Mouse (Mus musculus) layer of hippocampus, postnatal 14 days (tissue): ENCODE data around the gene Stard13. TPM values are rescaled to one million over a fixed set of nuclear protein-coding genes. Genes with fewer than 3 reads are reported as not detected.

Experiments used
- DNase-seq, 2 experiments: peaks; one replicate each; pipeline ENCODE4 v3.0.0; 2021 to 2022; ENCODE audit warnings: low spot score in 2 of 2, mixed read lengths in 1 of 2
- total RNA-seq, 2 experiments: library from RNA; stranded (reverse); gene quantifications; 2 replicates each; pipeline ENCODE4 v1.2.3; 2021

Gene Stard13
- total RNA-seq, 2 experiments from 2014 or later, result 13.8 to 17.1 TPM

DNA sequence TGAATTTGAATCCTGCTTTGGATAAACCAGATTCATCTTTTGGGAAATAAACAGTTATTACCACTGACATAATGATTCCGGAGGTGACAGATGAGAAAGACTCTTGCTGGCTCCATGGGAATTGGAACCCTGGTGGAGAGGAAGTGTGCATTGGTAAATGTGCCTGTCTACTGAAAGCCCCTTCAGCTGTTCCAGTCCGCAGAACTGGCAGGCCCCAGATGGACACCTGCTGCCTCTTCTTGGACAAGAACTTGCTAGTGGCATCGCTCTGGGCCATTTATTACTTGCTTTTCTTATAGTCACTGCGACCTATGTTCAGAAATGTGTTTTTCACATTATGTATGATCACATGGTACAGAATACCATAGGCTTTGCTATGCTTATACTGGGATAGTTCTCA, 3.2 kb downstream of the Stard13 start:
- DNase-seq, result no peak

DNA sequence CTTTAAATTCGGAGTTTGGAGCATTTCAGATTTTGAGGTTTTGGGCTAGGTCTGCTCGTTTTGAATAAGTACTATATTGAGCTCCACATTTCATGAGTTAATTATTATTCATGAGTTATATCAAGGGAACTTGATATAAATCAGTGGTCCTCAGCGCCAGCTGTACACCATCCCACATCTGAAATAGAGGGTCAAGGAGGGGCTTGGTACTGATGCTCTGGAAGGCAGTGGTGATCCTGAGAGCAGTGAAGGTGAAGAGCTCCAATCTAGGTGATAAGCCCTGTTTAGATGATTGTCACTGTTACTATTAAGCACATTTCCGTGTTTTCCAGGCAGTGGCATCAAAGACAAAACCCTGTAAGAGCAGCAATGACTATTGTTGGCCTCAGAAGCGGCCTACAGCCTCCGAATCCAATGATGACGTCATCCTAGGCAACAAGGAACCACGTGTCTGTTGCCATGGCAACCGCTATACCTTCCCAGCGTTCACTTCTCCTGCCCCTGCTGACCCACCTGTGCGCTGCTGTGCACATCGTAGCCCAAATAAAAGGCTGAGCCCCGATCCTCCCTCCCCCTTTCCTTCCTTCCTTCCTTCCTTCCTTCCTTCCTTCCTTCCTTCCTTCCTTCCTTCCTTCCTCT, 5.2 kb downstream of the Stard13 start:
- no peak for DNase-seq

- no peak for DNase-seq
Observed at GRCm38 (mm10) chr5:151223696-151224366, 9.8 kb downstream of the Stard13 start.

DNA sequence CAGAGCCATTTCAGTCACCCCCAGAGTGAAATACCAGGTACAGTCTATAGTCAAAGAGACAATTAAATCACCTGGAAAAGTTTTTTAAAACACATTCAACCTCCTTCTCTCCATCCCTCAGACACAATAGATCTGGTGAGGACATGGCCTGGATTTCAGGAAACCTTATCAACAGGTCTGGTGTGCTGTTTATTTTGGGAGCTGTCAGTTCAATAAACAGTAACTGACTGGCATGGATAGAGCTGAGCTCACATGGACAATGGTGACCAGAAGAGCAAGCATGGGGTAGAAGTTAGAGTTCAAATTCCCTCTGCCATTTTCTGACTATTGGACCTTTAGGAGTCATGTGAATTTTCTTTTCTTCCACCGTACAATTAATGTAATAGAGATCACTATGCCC, 10.8 kb downstream of the Stard13 start:
- no peak for DNase-seq

DNA sequence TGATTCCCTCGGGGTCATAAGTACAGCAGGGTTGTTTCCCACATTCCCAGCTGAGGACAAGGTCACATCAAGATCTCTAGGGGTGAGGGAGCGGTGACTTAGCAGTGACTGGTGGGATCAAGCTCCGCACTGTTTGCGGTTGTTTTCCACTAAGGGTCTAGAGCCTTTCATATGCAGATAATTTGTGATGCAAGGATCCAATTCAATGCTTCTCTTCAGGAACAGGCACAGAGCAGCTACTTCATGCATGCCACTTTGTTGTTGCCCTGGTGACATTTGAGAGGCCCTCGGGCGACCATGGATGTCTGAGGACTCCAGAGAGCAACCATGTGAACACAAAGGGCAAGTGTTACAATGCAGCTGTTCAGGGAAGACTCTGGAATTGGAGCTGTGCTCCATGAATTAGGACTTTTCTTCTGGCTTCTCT, 14.9 kb downstream of the Stard13 start:
- no peak for DNase-seq

- no peak for DNase-seq
Observed at GRCm38 (mm10) chr5:151213097-151213496, 20.5 kb downstream of the Stard13 start.

DNA sequence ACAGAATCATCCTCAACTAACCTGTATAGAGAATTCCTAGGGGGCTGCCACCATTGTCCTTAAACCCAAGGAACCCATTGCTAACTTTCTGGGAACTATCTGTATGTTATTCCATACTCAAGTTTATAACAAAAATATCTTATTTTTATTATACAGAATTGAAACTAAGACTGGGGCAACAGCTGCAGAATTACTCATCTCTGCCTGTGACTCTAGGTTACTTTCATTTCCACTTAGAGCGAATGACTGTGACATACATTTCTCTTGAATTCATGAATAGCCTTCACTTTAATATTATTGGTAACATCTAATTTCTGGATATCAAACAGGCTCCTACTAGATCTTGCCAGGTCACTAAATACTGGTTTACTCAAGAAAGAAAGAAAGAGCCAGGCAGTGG, 22.8 kb downstream of the Stard13 start:
- no peak for DNase-seq

GRCm38 (mm10) chr5:151210060-151210459, 23.6 kb downstream of the Stard13 start:
- no peak for DNase-seq

GRCm38 (mm10) chr5:151205017-151205416, 28.6 kb downstream of the Stard13 start:
- DNase-seq, result no peak

GRCm38 (mm10) chr5:151202925-151203324, 30.7 kb downstream of the Stard13 start:
- peak in 1 of 2 experiments; percentile 25 for DNase-seq

DNA sequence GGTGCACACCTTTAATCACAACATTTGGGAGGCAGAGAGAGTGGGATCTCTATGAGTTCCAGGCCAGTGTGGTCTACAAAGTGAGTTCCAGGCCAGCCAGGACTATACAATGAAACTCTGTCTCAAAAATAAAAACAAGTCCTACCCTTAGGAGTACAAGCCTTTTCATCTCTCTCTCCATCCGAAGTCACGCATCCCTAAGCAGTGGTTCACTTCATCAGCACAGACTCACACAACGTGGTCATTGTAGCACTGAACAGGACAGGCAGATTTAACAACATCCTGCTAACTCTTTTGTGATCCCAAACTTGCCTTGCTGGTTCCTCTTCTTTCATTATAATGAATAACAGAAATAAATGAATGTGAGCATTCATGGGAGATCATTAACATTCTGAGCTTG, 32.4 kb downstream of the Stard13 start:
- DNase-seq, result no peak

GRCm38 (mm10) chr5:151199235-151199634, 34.4 kb downstream of the Stard13 start:
- no peak for DNase-seq

DNA sequence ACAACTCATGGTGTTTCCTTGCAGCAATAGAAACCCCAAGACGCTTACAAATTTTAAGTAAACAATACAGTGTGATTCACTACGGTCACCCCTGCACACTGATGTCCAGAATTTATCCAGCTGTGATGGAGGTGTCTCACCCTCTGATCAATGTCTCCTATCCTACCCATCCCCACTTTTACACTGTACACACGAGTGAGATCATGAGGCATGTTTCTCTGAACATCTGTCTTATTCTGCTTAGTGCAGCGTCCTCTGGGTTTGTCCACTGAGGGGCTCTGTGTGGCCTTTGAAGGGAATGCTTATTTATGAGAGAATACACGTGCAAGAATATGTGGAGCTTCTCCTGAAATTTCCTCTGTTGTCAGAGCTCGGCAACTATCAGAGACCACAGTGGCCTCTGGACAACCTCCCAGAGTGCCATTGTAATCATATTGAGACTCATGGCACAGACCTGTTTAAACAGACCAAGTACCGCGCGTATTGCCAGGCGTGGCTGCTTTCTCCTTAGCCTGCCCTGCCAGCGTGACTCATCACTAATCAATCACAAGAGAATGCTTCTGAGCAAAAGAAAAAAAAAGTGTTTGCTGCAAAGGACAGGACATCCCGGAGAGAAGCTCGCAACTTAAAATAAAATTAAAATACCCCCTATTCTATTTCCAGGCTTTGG, 36.9 kb downstream of the Stard13 start:
- DNase-seq, result no peak

- DNase-seq, result no peak
Observed at GRCm38 (mm10) chr5:151193885-151194520, 39.6 kb downstream of the Stard13 start.

DNA sequence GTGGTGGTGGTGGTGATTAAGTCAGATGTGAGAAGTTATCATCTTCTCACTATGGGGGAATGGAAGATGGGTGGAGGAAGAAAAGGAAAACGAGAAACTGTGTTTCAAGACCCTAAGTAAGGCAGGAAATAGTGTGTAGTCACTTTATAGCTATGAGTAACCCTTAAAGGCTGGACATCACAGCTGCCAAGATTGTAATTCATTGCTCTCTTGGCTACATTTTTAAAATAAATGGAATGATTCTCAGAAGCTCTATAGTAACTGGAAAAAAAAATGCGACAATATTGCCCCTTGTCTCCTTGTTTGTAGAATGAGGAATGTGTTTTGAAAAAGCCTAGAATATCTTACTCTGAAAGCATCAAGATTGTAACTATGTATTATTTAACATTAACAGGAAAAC, 41.4 kb downstream of the Stard13 start:
- DNase-seq, result no peak

DNA sequence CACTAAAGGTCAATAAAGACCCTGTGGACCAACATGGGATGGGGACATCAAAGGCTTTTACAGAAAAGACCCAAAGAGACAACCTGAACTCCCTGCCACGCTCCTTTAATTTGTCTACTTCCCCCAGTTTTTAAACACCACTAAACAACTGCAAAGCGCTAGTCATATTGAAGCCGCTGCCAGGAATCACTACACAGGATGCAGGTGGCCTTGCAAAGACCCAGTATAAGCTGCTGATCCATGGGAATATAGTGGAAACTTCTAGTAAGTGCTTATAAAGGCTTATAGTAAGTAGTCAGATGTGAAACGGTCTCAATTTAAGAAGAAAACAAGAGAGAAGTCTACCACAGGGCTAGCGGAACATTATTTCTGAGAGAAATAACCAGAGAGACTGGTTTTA, 42.9 kb downstream of the Stard13 start:
- no peak for DNase-seq

- peak; percentile 29 to 44 for DNase-seq
Observed at GRCm38 (mm10) chr5:151189789-151190378, 43.8 kb downstream of the Stard13 start.

DNA sequence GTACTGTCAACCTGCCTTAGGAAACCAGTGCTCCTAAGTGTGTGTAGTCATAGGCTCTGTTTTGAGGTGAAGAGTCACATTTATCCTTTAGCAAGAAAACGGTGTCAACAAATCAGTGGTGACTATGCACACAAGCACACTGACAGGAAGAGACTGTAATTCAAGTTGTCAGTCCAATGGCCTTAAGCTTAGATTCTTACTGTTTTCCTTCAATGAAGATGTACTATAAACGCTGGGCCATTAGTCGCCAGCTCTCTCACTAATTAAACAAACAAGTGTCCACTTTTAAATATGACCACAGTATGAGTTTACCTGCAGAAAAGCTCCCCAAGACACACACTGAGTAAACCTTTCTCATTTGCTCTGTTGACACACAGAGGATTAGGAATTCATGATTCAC, 44.3 kb downstream of the Stard13 start:
- DNase-seq, result no peak

- DNase-seq, result no peak
Observed at GRCm38 (mm10) chr5:151188659-151189058, 45.0 kb downstream of the Stard13 start.

GRCm38 (mm10) chr5:151187336-151187735, 46.3 kb downstream of the Stard13 start:
- no peak for DNase-seq

GRCm38 (mm10) chr5:151185286-151185856, 48.3 kb downstream of the Stard13 start:
- DNase-seq, result no peak
